Mouse (Mus musculus): ENCODE data around the gene Glis2.
"Not testable (repeated sequence)": the region's sequence is repeated elsewhere in the genome, so short reads cannot be mapped to it uniquely, and the experiment has no call there.

Gene Glis2

GRCm38 (mm10) chr16:4593971-4594813 lies at the start of gene Glis2:
Glis2 (plus strand) TSS chr16:4594713.
- no peak for DNase-seq (ENCODE audit: low spot score)

DNA sequence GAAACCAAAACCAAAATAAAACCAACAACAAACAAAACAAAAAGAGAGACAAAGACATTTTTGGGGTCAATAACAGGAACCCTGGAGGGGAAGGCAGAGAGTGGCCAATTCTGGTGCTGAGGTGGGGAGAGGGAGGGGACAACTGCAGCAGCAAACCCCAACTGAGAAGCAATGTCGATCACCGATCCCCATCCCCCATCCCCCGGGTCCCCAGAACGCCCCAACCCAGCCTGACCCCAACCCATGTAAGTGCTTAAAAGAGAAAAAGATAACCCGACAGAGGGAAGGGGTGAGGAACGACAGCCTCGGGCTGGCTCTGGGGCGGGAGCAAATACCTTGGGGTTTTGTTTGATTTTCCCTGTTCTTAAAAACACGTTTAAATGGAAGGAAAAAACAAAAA lies 49.7 kb upstream of the Glis2 start:
- no peak for DNase-seq (ENCODE audit: low spot score)

GRCm38 (mm10) chr16:4546838-4547237 lies 47.7 kb upstream of the Glis2 start:
- DNase-seq (ENCODE audit: low spot score), result no peak

DNA sequence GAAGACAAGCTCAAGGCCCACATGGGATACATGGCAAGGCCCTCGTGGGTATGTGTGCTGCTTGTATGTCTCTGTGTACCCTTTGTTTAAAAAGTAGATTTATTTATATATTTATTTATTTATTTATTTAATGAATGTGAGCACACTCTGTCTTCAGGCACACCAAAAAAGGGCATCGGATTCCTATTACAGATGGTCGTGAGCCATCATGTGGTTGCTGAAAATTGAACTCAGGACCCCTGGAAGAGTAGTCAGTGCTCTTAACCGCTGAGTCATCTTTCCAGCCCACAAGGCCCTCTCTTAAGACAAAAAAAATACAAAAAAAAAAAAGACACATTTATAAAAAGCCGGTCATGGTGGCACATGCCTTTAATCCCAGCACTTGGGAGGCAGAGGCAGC lies 46.9 kb upstream of the Glis2 start:
- no peak for DNase-seq (ENCODE audit: low spot score)

DNA sequence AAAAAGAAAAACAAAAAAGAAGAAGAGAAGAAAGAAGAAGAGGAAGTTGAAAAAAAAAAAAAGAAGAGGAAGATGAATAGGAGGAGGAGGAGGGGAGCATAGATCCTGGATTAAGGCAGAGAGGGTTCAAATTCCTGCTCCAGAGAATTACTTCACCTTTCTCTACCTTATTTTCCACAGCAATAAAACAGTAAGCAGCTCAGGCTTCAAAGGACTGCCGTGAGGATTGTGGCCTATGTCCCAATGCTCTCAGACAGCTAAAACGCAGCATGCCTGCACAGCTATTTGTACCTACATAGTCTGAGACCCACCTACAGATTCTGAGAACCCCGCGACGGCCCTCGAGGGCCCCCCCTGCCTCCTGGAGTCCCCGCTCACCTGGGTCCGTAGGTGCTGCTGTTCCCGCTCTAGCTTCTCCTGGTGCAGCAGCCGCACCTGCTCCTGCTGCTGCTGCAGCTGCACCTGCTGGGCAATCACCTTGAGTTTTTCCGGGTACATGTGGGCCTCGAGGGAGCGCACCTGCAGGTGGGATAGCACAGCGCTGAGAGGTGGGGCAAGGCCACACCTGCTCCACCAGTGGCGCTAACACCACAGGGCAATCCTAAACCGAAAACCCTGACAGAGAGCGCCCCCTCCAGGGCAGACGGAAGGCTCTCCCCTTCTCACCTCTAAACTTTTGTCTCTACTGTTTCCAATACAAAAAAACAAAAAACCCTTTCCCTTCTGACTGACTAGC lies 45.4 kb upstream of the Glis2 start:
- no peak for DNase-seq (ENCODE audit: low spot score)

GRCm38 (mm10) chr16:4551056-4551455 lies 43.5 kb upstream of the Glis2 start:
- peak; percentile 42 for DNase-seq (ENCODE audit: low spot score)

GRCm38 (mm10) chr16:4551885-4552284 lies 42.6 kb upstream of the Glis2 start:
- DNase-seq (ENCODE audit: low spot score), result no peak

- DNase-seq (ENCODE audit: low spot score), result no peak
Measured at GRCm38 (mm10) chr16:4552829-4553550, 41.5 kb upstream of the Glis2 start.

- no peak for DNase-seq (ENCODE audit: low spot score)
Measured at GRCm38 (mm10) chr16:4555555-4555954, 39.0 kb upstream of the Glis2 start.

DNA sequence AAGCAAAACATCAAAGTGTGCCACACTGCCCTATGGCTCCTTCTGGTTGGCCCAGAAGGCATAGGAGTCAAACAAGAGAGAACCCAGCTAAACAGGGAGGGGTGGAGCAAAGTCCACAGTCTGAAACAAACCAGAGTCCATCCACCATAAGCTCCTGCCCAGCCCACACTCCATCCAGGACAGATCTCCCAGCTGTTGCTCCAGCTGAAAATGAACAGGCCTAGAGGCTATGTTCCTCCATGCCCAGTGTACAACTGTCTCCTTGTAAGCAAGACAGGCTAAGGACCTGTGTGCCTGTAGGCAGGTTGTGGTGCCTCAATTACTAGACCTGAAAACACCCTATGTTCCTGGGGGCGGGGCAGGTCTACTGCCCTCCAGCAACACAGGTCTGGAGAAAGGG lies 37.4 kb upstream of the Glis2 start:
- DNase-seq (ENCODE audit: low spot score), result no peak

GRCm38 (mm10) chr16:4557949-4558348 lies 36.6 kb upstream of the Glis2 start:
- DNase-seq (ENCODE audit: low spot score), result peak; percentile 20

GRCm38 (mm10) chr16:4558384-4558979 lies 36.0 kb upstream of the Glis2 start:
- DNase-seq (ENCODE audit: low spot score), result peak; percentile 85

GRCm38 (mm10) chr16:4558980-4559631 lies 35.4 kb upstream of the Glis2 start:
- no peak for DNase-seq (ENCODE audit: low spot score)

GRCm38 (mm10) chr16:4559715-4560144 lies 34.8 kb upstream of the Glis2 start, which contains the start of gene Tfap4:
Tfap4 (minus strand) TSS chr16:4559854.
- DNase-seq (ENCODE audit: low spot score), result peak; percentile 90

GRCm38 (mm10) chr16:4560145-4560952 lies 34.2 kb upstream of the Glis2 start:
- no peak for DNase-seq (ENCODE audit: low spot score)

DNA sequence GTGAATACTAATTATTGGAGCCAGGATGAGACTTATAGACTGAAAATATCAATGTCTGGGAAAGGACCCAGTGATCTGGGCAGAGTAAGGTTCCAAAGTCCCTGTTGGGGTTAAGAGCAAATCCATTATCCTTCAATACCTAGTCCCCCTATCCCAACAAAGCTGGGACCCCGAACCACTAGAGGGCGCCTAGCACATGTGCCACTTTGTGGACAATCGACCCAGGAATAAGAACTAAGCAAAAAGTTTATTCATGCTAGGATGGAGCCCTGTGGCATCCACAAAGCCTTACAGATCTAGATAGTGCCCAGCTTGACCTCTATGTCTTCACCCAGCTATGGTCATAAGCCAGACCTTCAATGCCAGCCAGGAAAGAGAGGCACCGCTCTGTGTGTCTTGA lies 26.6 kb upstream of the Glis2 start:
- peak; percentile 49 for DNase-seq (ENCODE audit: low spot score)

GRCm38 (mm10) chr16:4570737-4571136 lies 23.8 kb upstream of the Glis2 start:
- DNase-seq (ENCODE audit: low spot score), result no peak

DNA sequence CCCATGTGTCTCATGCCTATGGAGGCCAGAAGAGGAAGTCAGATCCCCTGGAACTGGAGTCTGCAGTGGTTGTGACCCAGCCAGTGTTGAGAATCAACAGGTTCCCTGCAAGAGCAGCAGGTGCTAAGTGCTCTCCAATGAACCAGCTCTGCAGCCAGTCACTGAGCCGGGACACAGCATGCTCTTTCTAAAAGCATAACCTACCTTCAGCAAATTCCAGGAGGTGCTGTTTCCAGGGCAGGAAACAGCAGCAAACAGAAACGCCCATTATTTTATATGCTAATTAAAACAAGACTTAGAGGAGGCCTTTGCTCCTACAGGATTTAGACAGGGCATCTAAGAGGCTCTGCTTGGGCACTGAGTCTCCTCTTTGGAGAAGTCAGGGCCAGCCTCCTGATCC lies 18.5 kb upstream of the Glis2 start:
- DNase-seq (ENCODE audit: low spot score), result no peak

GRCm38 (mm10) chr16:4576873-4577272 lies 17.6 kb upstream of the Glis2 start:
- no peak for DNase-seq (ENCODE audit: low spot score)

- DNase-seq (ENCODE audit: low spot score), result no peak
Measured at GRCm38 (mm10) chr16:4578630-4579029, 15.9 kb upstream of the Glis2 start.

GRCm38 (mm10) chr16:4581179-4581578 lies 13.3 kb upstream of the Glis2 start:
- DNase-seq (ENCODE audit: low spot score), result not testable (repeated sequence)
